Mouse (Mus musculus): ENCODE measurements around the gene Sis. TPM values are rescaled to one million over a fixed set of nuclear protein-coding genes. Genes with fewer than 3 reads are reported as not detected.

Gene Sis
- not detected for polyA plus RNA-seq (2017; shearing (Covaris generic))

DNA sequence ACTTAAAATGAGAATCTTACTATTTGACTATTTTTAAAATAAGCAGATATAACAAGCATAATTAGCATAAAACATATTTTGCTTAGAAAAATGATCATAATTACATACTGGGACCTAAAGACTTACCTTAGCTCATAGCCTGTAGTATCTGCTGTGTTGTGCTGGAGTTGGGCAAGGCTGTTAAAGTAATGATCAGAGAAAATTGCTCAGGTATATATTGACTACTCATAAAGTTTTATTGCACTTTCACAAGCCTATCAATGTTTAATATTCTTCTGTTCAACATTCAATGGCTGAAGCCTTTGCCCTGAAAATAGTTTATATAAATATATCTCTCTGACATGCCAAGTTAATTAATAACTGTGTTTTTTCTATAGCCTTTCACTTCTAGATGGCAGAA lies at the start of gene Sis:
Gene Sis (minus strand): TSS at position 189 of the 400 bp plus-strand sequence.

Other genes with a start within 250 kb of the Sis start
- gene Slitrk3, start 89.9 kb upstream of the Sis start, polyA plus RNA-seq (2017; shearing (Covaris generic)): not detected

Data from inflammation-experienced regulatory T-cells, adult 16 weeks (primary cell).